Mouse (Mus musculus) spleen, adult 18-20 months (tissue): ENCODE results near the gene Stxbp5l.
"Not testable (repeated sequence)": the region's sequence is repeated elsewhere in the genome, so short reads cannot be mapped to it uniquely, and the experiment has no call there.

Source experiments
- DNase-seq, 2 experiments: peaks; one replicate each; pipeline ENCODE4 v3.0.0; 2022; ENCODE audit warnings: mixed read lengths in 2 of 2

Gene Stxbp5l

GRCm38 (mm10) chr16:37384821-37385344, at the start of gene Stxbp5l:
Stxbp5l (minus strand) TSS chr16:37384962.
- DNase-seq, result peak; percentile 8 to 24

DNA sequence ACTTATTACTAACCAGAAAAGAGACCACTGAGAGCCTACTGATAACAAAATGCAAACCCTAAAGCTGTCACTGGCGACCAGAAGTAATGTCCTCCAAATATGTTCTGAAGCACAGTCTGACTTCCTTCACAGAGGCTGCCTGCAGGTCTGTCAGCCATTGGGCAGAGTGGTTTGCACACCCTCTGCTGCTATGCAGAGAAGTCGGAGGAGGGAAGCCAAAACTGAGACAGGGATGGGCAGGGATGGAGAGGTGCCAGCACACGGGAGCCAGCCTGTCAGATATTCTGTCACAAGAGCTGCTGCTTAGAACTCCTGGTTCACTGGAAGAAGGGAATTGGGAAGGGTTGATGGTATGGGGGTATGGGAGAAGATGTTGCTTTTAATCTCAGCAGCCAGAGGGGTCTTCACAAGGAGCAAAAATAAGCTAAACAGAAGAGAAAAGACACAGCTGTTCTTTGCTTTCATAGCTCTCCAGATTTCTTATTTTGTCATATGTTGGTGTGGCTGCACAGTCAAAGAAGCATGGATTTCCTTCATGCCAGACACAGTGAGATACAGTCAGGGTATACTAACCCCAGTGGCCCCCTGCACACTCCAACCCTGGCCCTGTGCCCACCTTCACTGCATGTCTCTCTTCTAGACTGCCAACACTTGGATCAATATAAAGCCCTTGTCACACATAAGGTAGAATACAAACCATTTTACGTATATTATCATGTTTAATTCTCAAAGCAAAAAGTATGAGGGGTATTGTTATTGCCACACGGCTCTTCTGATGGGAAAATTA, 48.8 kb upstream of the Stxbp5l start:
- DNase-seq, result no peak

GRCm38 (mm10) chr16:37425434-37425833, 40.7 kb upstream of the Stxbp5l start:
- DNase-seq, result no peak

- DNase-seq, result no peak
These were observed 38.1 kb upstream of the Stxbp5l start for GRCm38 (mm10) chr16:37422874-37423273.

- no peak for DNase-seq
These were observed 37.1 kb upstream of the Stxbp5l start for GRCm38 (mm10) chr16:37421851-37422250.

GRCm38 (mm10) chr16:37420512-37420911, 35.8 kb upstream of the Stxbp5l start:
- no peak for DNase-seq

DNA sequence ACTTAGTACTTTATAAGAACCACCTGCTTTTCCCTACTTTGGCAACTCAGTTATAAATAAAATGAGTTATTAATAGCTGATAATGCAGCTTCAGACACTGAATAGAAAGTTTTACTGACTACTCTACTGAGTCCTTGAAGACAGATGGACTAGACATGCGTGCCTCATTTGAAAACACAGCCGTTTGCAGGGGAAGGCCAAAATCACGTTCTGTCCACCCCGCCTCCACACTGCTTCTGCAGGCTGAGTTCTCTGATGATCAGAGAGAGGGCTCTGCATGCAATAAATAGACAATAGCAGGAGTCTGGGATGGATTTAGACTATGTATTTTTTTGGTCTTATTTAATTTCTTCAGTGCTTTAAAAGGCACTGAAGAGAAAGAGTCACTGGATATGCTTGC, 20.8 kb upstream of the Stxbp5l start:
- DNase-seq, result no peak

DNA sequence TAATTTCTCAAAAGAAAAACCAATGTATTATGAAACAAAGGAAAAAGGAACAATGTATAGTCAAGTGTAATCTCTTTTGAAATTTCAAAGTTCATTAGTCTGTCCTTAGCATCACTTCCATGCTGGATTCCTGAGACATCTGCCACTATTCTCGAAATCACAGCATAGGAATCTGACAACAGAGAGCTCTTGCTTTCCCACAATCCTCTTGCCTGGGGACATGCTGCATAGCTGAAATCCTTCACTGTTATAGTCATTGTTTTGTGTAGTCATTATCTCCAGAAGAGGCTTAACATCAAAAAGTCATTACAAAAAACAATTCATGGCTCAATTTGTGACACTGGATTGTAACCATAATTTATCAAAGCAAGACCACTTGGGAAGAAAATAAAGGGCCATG, 20.2 kb upstream of the Stxbp5l start:
- no peak for DNase-seq

DNA sequence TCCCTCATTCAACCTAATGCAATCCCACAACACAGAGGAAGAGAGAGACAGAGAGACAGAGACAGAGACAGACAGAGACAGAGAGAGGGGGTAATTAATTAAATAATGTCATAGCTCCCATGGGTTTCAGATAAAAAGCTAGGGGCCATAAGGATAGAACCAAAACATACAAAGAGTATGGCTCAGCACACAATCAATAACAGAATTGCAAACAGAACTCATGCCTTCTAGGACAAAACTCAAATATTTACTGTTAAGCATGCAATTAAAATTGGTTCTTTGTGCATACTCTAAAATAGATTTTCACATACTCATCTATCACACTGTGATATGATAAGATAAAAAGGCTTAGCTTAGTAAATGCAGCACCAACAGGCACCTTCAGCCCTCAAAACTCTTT, 5.2 kb upstream of the Stxbp5l start:
- no peak for DNase-seq

DNA sequence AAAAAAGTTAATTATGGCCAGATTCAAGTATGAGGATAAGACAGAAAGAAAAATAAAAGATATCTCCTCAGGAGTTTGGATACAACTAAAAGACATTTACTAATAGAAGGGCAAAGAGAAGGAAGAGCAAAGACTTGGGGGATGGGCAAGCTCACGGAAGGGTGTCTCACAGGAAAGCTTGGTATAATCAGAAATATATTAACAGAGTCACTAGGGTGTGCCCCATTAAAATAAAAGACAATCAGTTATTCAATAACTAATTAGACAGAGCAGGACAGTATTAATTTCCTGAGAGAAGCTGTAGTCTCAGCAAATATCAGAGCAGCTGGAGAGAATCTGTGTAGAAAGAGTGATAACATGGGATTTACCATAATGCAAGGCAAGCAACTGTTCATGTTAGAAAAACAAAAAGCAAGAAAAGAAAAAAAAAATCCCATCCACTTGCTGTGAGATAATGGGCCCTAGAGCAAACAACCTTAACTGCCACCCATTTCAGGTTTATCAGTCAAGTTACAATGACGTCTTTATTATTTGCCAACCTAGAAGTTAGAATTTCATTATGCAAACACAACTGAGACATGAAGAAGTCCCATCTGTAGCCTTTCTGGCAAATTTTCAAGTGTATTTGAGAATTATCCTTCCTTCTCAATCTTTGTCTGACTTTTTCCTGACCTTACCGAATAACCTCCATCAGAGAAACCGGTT, 4.6 kb upstream of the Stxbp5l start:
- DNase-seq, result no peak

DNA sequence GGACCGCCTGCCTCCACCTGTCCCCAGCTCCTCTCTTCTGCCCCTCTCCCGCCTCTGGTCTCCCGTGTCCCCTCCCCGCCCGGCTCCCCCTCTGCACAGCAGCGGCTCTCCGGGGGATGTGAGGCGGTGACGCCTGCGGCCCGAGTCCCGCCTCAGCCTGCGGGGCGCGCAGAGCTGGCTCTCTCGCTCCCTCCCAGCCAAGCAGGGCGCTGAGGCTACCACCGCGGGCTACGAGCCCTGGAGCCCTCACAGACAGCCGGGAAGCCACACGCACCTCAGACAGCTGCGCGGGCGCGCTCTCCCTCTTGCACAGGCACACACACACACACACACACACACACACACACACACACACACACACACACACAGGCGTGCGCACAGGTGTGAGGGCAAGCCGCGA, 393 bp downstream of the Stxbp5l start:
- DNase-seq, result peak in 1 of 2 experiments; percentile 1

DNA sequence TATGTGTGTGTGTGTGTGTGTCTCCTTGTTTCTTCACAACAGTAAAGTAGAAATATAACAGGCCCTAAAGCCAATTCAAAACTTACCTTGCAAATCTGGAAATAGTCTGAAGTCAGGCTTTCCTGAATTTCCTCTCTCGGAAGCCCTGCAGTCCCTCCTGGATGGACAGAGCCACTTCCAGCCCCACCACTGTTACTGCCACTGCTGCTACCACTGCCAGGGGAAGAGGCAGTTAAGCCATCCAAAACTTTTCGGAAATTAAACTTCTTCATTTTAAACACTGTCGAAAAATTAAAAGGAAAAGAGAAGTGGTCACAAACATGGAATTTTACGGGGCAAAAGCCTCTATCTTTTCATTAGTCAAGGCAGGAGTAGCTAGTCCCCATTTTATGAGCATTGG, 1.3 kb downstream of the Stxbp5l start:
- no peak for DNase-seq

GRCm38 (mm10) chr16:37372716-37373115, 12.0 kb downstream of the Stxbp5l start:
- DNase-seq, result no peak

DNA sequence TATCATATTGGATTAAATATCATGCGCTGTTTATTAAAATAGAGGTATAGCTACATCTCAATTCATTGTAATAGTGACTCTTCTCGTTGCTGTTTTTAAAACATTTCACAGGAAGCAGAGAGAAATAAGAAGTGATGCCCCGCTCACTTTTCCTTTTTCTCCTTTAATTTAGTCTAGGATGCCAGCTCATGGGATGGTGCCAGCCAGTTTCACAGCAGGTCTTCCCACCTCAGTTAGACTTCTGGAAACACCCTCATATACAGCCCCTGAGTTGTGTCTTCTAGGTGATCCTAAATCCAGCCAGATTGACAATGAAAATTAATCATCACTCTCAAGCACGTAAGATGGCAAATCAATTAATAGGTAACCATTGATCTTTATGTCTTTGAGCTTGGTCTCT, 17.3 kb downstream of the Stxbp5l start:
- DNase-seq, result no peak

GRCm38 (mm10) chr16:37363958-37364357, 20.8 kb downstream of the Stxbp5l start:
- DNase-seq, result no peak

GRCm38 (mm10) chr16:37355621-37356020, 29.1 kb downstream of the Stxbp5l start:
- no peak for DNase-seq

GRCm38 (mm10) chr16:37347092-37347491, 37.7 kb downstream of the Stxbp5l start:
- no peak for DNase-seq

DNA sequence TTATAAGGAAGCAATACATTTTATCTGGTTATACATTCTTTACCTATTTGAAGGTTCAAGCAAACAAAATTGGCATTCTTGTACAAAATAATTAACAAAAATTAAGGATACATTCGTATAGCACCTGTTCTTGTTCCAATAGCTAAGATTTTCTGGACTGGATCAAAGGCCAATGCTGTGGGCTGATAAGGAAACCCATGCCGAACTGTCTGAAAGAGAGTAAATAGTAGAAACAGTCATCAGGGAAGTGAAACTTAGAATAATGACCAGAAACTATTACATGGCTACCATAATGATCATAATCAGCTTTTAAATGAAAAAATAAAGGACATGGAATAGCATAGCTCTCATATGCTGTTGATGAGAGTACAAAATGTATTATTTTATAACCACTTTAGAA, 39.8 kb downstream of the Stxbp5l start:
- no peak for DNase-seq

DNA sequence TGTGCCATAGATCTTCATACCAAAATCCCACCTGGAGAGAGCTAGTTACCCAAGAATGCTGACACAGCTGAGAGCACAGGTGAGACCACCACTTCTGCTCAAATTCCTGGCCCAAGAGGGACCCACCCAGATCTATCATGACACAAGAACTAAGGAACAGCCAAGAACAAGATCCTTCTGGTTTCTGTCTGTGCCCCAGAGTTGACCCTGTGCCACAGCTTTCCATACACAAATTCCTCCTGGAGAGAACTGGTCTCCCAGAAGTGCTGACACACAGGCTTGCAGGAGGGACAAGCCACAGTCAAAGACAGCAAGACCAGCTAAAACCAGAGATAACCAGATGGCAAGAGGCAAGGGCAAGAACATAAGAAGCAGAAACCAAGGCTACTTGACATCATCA, 43.3 kb downstream of the Stxbp5l start:
- not testable (repeated sequence) for DNase-seq

GRCm38 (mm10) chr16:37338177-37338576, 46.6 kb downstream of the Stxbp5l start:
- no peak for DNase-seq

- no peak for DNase-seq
These were observed 47.2 kb downstream of the Stxbp5l start for GRCm38 (mm10) chr16:37337529-37337928.

DNA sequence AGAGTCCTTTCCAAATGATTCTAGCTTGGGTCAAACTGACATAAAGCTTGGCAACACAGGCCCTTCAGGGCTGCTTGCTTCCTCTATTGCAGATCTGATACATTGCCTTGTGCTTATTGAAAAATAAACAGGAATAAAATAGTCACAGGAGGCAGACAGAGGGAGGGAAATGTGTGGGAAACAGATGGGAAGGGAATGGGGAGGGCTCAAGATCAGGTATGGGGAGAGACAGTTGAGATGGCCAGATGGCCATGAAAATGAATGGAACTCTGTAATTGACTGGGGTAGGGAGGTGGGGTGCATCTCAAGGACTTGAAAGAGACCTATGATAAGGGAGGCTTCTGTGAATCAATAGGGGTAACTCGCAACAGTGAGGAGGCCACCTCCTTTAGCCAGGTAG, 80.3 kb downstream of the Stxbp5l start:
- no peak for DNase-seq

GRCm38 (mm10) chr16:37292593-37292992, 92.2 kb downstream of the Stxbp5l start:
- DNase-seq, result no peak

DNA sequence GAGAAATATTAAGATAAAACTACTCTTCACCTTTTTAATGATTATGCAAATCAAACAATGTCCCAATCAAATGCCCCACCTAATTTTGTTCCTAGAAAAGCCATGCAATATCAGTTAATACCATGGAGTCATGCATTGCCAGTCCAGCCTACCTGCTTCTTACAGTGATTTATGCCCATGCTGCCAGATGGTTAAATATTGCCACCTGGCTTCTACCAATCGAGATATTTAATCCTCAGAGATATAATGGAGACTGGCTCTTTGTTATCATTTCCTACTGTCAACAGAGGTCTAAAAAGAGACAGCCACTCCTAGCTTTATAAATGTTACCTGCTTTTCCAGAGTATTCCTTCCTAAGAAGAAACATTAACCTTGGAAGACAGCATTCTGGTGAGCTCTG, 104.6 kb downstream of the Stxbp5l start:
- no peak for DNase-seq
